Mouse (Mus musculus) limb, embryonic 11.5 days (tissue): ENCODE data around the gene Shisa5. TPM values are rescaled to one million over a fixed set of nuclear protein-coding genes. Genes with fewer than 3 reads are reported as not detected.

ENCODE experiments used
- ATAC-seq: fragments of 200-750 bp; cut with Nextera tagmentation; 2 replicates; pipeline ENCODE4 v1.8.0; 2017; ENCODE audit warnings: low read depth; ENCODE audit not compliant: insufficient number of reproducible peaks, low FRiP score, low TSS enrichment
- DNase-seq: peaks from one replicate; pipeline ENCODE4 v3.0.0-alpha.2; 2015; ENCODE audit warnings: low spot score
- H3K27ac ChIP-seq: fragments of 300-500 bp; sonication (generic); replicated peaks from 2 replicates; pipeline ENCODE4 v1.5.1; 2014; ENCODE audit warnings: low read depth, mild to moderate bottlenecking, low read length
- H3K27me3 ChIP-seq: fragments of 300-500 bp; sonication (generic); 2 replicates; pipeline ENCODE4 v1.6.1; 2014; ENCODE audit warnings: mild to moderate bottlenecking, low read length, mixed read lengths; ENCODE audit not compliant: control insufficient read depth, insufficient read depth
- H3K36me3 ChIP-seq: fragments of 300-500 bp; sonication (generic); 2 replicates; pipeline ENCODE4 v1.6.1; 2014; ENCODE audit warnings: mild to moderate bottlenecking, low read length, moderate library complexity, mixed read lengths; ENCODE audit not compliant: control insufficient read depth, insufficient read depth
- H3K4me1 ChIP-seq: fragments of 300-500 bp; sonication (generic); 2 replicates; pipeline ENCODE4 v1.6.1; 2014; ENCODE audit warnings: low read length, mixed read lengths; ENCODE audit not compliant: control insufficient read depth, insufficient read depth
- H3K4me2 ChIP-seq: fragments of 300-500 bp; sonication (generic); 2 replicates; pipeline ENCODE4 v1.6.1; 2014; ENCODE audit warnings: low read depth, mild to moderate bottlenecking, moderate library complexity; ENCODE audit not compliant: severe bottlenecking
- H3K4me3 ChIP-seq: fragments of 300-500 bp; sonication (generic); 2 replicates; pipeline ENCODE4 v1.5.1; 2014; ENCODE audit warnings: low read depth, low read length
- H3K9ac ChIP-seq: fragments of 300-500 bp; sonication (generic); 2 replicates; pipeline ENCODE4 v1.6.1; 2014; ENCODE audit warnings: mild to moderate bottlenecking, low read length
- H3K9me3 ChIP-seq: fragments of 300-500 bp; sonication (generic); 2 replicates; pipeline ENCODE4 v1.6.1; 2016; ENCODE audit warnings: low read length; ENCODE audit not compliant: control insufficient read depth
- WGBS: fragments of 180-500 bp; shearing (Covaris S2); extraction: QIAGEN DNeasy Blood & Tissue Kit; methylation state at CpG from one replicate; pipeline ENCODE4 v1.1.7; 2014; 5-methylcytosine and 5-hydroxymethylcytosine counted together
- polyA plus RNA-seq: library from polyadenylated mRNA; unstranded; fragments of >200 nt; fragmentation: Nextera tagmentation; extraction: Ambion mirVana; gene quantifications from 2 replicates; pipeline ENCODE4 v1.2.1, GENCODE M21; 2014

Shisa5 gene
- polyA plus RNA-seq, 1 experiment from 2014 or later, result 38.9 TPM

DNA sequence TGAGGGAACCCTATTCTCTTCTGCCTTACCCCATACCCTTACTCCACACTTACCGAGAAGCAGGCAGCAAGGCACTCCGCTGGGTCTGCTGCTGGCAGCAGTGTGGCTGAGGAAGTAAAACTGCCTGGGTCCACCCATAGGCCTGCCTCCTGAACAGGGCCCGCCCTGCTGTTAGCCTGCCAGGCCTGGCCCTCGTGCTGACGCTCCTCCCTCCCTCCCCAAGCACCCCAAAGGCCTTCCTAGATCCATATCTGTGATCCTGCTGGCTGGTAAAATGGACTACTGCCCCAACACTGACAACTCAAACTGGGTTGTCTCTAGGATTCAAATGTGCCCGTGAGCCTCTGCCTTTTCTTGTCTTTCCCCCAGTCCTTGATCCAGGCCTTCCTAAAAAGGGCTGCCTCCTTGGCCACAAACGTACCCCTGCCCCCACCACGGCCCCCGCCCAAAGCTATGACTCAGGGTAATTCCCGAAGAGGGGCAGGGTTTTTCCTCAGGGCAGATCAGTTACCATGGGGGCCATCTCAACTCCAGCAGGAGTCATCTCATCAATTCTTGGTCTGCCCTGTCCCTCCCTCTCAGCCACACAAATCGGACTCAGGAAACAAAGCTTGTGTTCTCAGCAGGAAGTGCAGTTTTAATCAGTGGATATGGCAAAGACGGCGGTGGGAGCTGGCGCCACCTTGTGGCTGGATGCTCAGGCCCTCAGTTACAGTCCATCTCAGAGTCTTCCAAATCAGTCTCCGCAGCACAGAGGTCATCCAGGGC is 21.0 kb downstream of the Shisa5 start, which contains the start of gene Trex1:
Gene Trex1, minus strand, starts transcription at position 599 of the 768 bp plus-strand sequence.
- Histone ChIP-seq H3K36me3 (peaks cover 20% of the 10 kb centered on the region), H3K4me3 (peak within 1 kb of the TSS; percentile 14; the same call in 1 of the 2 replicates), H3K9ac (peak within 1 kb of the TSS; percentile 53), H3K9me3 (no peaks in the 10 kb centered on the region), H3K27me3 (no peaks in the 10 kb centered on the region), H3K27ac (peak within 1 kb of the TSS; percentile 64; the same call in 1 of the 2 replicates), H3K4me2 (peak within 1 kb of the TSS; percentile 36), H3K4me1 (peaks cover 11% of the 10 kb centered on the region)
- 32% methylated on average over 15 of the region's 15 CpGs for WGBS
- peak; percentile 91 for DNase-seq
- peak; percentile 63 for ATAC-seq

DNA sequence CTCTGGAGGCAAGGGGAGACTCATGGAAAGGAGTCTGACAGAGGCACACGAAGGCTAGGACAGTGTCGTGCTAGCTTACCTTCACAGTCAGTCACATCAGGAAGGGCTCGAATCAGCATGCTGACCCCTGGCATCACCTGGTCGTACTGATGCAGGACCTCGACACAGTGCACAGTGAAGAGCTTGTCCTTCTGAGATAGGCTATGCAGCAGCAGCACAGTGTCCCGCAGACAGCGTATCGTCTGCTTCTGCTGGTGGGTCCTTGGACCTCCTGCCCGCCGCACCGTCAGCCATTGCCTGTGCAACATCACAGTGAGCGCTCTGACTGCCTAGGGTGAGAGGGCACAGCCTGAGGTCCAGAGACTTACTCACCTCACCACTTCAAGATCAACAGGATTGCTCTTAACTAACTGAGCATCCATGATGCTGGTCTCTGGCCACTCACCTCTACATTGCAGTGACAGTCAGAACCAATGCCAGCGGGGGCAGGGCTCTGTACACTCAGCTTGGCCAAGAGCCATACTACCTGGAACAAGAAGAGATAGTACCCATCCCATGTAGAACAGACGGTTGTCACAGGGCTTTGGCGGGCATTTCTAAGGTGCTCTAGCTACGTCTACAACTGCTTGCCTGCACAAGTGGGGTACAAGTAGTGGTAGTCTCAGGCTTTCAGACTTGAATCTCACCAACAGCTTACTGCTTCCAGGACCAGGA is 22.0 kb downstream of the Shisa5 start:
- H3K9me3 ChIP-seq, result no peaks in the 10 kb centered on the region
- no peak overlapping the region for H3K9ac ChIP-seq
- H3K27ac ChIP-seq, result no peak overlapping the region
- DNase-seq, result no peak
- no peaks in the 10 kb centered on the region for H3K27me3 ChIP-seq
- peaks cover 23% of the 10 kb centered on the region for H3K36me3 ChIP-seq
- H3K4me3 ChIP-seq, result no peak overlapping the region
- peaks cover 4% of the 10 kb centered on the region; the same call in 1 of the 2 replicates for H3K4me1 ChIP-seq
- WGBS, result 93% methylated on average over 16 of the region's 16 CpGs
- no peak for ATAC-seq
- no peak overlapping the region for H3K4me2 ChIP-seq

DNA sequence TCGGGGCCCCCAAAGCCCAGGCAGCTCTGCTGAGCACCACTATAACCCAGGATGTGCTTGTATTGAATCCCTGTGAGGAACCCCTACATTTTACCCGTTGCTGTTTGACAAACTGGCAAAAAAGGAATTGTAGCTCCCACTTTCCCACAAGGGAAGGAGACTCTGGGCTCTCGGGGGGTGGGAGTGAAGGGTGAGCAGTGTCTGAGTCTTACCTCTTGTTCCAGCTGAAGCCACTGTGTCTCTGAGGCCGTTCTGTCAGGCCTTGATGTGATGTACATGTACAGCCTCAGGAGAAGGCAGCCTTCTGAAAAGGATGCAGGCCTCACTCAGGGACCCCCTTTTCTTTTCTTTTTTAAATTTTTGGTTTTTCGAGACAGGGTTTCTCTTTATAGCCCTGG is 22.5 kb downstream of the Shisa5 start:
- no peak overlapping the region for H3K9ac ChIP-seq
- DNase-seq (no peak), ATAC-seq (no peak)
- H3K4me1 ChIP-seq, result peaks cover 4% of the 10 kb centered on the region; the same call in 1 of the 2 replicates
- H3K4me3 ChIP-seq, result no peak overlapping the region
- H3K36me3 ChIP-seq, result peaks cover 24% of the 10 kb centered on the region
- no peaks in the 10 kb centered on the region for H3K9me3 ChIP-seq
- no peak overlapping the region for H3K27ac ChIP-seq
- no peaks in the 10 kb centered on the region for H3K27me3 ChIP-seq
- 90% methylated on average over 5 of the region's 5 CpGs for WGBS
- no peak overlapping the region for H3K4me2 ChIP-seq

DNA sequence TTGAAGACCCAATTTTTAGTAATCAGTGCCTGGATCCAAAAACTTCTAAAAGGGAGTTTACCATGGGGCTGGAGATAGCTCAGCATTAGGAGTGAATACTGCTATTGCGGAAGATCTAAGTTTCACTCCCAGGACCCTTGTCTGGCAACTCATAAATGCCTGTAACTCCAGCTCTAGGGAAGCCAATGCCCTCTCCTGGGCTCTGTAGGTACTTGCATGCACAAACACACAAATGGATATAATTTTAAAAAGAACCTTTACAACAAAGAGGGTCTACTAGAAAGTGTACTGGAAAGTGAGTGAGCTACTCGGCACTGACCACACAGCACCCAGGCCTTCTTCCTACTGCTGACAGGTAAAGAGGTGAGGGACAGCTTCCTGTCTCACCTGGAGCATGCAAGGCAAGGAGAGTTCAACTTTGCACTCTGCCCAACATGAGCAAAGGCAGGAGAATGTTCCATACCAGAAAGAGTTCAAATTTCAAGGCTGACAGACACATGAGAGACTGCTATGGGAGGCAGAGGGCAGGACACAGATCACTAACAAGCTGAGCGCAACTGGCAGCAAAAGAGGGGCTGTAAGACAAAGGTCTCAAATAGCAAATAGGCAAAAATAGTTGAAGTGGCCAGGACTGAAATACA is 29.9 kb downstream of the Shisa5 start:
- 91% methylated on average over 3 of the region's 3 CpGs for WGBS
- ATAC-seq (no peak), DNase-seq (no peak)
- peaks cover 19% of the 10 kb centered on the region for H3K36me3 ChIP-seq
- H3K4me2 ChIP-seq, result no peak overlapping the region
- H3K4me3 ChIP-seq, result no peak overlapping the region
- peaks cover 8% of the 10 kb centered on the region for H3K4me1 ChIP-seq
- H3K9me3 ChIP-seq, result no peaks in the 10 kb centered on the region
- no peaks in the 10 kb centered on the region for H3K27me3 ChIP-seq
- H3K27ac ChIP-seq, result no peak overlapping the region
- H3K9ac ChIP-seq, result no peak overlapping the region

DNA sequence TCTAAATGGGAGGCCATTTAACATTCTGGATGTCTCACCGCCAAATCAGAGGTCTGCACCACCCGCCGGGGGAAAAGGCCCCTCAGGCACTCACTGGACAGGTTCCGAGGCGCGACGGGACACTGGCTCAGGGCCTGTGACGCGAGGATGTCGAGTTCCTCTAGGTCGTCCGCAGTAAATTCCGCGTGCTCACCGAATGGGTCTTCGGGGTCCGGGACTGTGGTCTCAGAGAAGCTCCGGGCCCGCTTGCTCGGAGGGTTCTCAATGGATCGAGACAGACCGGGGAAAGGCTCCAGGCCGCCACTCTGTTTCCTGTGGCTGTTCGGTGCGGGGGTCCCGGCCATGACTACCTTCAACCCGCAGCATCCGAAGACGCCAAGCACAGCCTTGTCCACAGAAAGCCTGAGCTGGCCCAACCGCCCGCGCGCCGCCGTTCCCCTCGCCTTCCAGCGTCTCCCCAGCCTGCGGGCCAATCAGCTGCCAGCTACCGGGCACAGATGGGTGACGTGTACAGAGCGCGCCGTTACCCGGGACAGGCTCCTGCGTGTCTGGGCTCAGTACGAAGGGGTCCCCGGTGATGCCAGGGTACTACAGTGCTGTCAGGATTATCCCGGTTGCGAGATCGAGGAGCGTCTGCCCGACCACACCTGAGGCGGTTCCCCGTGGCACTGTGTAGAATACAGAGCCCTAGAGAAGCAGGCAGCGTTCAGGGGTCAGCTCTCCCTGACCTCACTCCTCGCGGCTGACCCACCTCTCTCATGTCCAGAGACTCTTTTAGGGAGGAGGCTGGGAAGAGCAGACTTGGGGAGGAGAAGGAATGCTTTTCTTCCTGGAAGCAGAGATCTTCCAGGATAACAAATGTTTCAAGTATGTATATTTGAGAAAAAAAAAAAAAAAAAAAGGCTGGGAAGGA is 35.6 kb downstream of the Shisa5 start, which contains the start of gene Atrip:
Gene Atrip, minus strand, starts transcription at position 464 of the 913 bp plus-strand sequence.
- peaks cover 8% of the 10 kb centered on the region for H3K4me1 ChIP-seq

DNA sequence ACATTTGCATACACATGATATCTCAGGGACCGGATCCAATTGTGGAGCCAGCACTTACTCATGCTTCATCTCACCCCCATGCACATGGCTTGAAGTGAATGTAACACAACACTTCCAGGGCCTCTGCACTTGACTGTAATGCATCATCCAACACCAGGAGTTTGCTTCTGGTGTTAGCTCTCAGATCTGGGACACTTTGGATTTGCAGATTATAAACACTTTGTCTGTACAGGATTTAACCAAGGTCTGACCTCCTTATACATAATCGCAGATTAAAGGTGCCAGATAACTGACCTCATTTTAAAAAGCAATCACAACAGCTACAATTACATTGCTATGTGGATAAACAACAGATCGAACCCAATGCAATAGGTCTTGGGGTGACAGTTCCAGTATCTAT is 42.2 kb downstream of the Shisa5 start:
- no peak for DNase-seq
- H3K4me3 ChIP-seq, result no peak overlapping the region
- H3K9me3 ChIP-seq, result no peaks in the 10 kb centered on the region
- H3K4me2 ChIP-seq, result no peak overlapping the region
- no peaks in the 10 kb centered on the region for H3K27me3 ChIP-seq
- H3K27ac ChIP-seq, result no peak overlapping the region
- peaks cover 2% of the 10 kb centered on the region; the same call in 1 of the 2 replicates for H3K36me3 ChIP-seq
- no peak overlapping the region for H3K9ac ChIP-seq
- no peak for ATAC-seq
- WGBS, result 92% methylated on average over 3 of the region's 3 CpGs
- peaks cover 7% of the 10 kb centered on the region; the same call in 1 of the 2 replicates for H3K4me1 ChIP-seq

More for the DNA sequence above, 35.6 kb downstream of the Shisa5 start, which contains the start of gene Atrip:
- H3K36me3 ChIP-seq, result peaks cover 5% of the 10 kb centered on the region; the same call in 1 of the 2 replicates
- peak within 1 kb of the TSS; percentile 85 for H3K4me3 ChIP-seq
- H3K9me3 ChIP-seq, result no peaks in the 10 kb centered on the region
- H3K27me3 ChIP-seq, result no peaks in the 10 kb centered on the region
- peak within 1 kb of the TSS; percentile 82 for H3K9ac ChIP-seq
- DNase-seq (peak; percentile 95), ATAC-seq (peak; percentile 98)
- peak within 1 kb of the TSS; percentile 83 for H3K4me2 ChIP-seq
- H3K27ac ChIP-seq, result peak within 1 kb of the TSS; percentile 58; the same call in 1 of the 2 replicates
- under 1% methylated on average over 57 of the region's 57 CpGs for WGBS

DNA sequence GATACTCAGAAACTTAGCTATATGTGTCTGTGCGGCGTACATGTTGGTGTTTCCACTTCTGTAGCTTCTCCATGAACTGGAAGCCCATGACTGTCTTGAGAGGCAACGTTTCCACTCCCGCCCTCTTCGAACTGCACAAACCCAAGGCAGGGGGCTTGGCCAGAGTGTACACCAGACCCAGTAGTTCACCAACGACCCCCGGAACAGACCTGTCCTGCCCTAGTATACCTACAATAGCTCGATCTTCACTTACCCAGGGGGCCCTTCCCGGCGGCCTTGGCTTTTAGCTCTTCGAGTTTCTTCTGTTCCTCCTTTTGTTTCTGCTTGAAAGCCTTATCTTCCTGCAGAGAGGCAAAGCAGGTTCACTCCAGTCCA is 43.4 kb downstream of the Shisa5 start:
- Histone ChIP-seq H3K4me2 (peak overlapping the region; percentile 91), H3K9ac (peak overlapping the region; percentile 72), H3K4me1 (peaks cover 7% of the 10 kb centered on the region; the same call in 1 of the 2 replicates), H3K27ac (no peak overlapping the region), H3K9me3 (no peaks in the 10 kb centered on the region), H3K4me3 (peak overlapping the region; percentile 80), H3K27me3 (no peaks in the 10 kb centered on the region), H3K36me3 (peaks cover 2% of the 10 kb centered on the region; the same call in 1 of the 2 replicates)
- 4% methylated on average over 11 of the region's 11 CpGs for WGBS
- DNase-seq (no peak), ATAC-seq (peak; percentile 35)
